Mouse (Mus musculus): ENCODE results near the gene Rabgap1l.
A peak's percentile ranks its signal among the peaks of the same experiment; 100 is the strongest.

Gene Rabgap1l

GRCm38 (mm10) chr1:160231013-160231412 lies 562.0 kb downstream of the Rabgap1l start:
- peak; percentile 47 to 48 for DNase-seq

GRCm38 (mm10) chr1:160227850-160228249 lies 565.2 kb downstream of the Rabgap1l start:
- peak in 1 of 2 experiments; percentile 20 for DNase-seq

DNA sequence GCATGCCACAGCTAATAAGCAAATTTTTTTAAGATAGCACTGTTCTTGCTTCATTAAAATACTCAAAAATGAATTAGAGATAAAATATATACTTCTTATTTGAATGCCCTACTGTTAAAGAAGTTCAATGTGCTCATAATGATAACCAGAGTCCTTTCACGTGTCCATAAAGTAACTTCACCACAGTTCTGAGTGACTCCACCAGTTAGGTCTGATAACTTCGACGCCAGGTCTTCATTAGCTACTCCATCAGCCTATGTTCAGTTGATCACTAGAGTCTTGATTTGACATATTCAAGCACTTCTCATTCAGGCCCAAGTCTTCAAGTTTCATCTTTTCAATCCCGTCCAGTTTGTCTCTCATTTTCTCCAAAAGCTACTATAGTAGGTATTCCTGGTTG lies 565.8 kb downstream of the Rabgap1l start:
- DNase-seq = no peak

DNA sequence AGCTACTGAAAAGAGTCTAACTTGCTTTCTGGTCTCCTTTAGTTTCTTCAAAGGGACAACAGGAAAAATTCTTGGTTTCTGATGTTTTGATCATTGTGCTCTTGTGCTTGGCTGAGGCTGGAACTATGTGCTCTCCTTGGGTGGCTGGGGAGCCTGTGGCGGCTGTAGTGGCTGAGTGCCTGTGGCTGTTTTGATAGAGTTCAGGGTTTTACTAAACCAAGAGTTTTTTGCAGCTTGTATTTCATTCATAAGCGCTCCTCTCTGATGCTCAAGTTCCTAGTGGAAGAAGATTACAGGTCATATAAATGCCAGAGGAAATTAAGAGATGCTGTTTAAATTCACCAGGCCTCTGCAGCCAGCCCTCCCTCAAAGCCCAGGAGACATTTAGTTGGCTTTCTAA lies 568.9 kb downstream of the Rabgap1l start:
- DNase-seq = no peak

GRCm38 (mm10) chr1:160217898-160218297 lies 575.1 kb downstream of the Rabgap1l start:
- no peak for DNase-seq

DNA sequence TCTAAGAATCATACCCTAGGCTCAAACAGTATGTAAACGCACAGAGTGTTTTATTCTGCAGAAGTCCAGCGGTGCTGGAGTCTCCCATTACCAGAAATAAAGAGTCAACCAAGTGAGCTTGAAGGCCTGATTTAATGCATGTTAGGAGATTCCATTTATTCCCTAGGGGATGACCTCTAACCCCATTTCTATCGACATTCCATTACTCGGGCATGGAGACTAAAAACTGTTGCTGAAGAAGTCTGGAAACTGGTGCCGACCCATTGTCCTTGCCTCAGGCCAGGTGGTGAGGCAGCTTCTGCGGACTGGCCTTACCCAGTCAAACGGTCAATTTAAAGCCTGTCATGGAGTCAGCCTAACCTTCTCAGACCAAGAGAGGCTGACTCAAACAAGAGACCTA lies 578.8 kb downstream of the Rabgap1l start:
- no peak for DNase-seq

DNA sequence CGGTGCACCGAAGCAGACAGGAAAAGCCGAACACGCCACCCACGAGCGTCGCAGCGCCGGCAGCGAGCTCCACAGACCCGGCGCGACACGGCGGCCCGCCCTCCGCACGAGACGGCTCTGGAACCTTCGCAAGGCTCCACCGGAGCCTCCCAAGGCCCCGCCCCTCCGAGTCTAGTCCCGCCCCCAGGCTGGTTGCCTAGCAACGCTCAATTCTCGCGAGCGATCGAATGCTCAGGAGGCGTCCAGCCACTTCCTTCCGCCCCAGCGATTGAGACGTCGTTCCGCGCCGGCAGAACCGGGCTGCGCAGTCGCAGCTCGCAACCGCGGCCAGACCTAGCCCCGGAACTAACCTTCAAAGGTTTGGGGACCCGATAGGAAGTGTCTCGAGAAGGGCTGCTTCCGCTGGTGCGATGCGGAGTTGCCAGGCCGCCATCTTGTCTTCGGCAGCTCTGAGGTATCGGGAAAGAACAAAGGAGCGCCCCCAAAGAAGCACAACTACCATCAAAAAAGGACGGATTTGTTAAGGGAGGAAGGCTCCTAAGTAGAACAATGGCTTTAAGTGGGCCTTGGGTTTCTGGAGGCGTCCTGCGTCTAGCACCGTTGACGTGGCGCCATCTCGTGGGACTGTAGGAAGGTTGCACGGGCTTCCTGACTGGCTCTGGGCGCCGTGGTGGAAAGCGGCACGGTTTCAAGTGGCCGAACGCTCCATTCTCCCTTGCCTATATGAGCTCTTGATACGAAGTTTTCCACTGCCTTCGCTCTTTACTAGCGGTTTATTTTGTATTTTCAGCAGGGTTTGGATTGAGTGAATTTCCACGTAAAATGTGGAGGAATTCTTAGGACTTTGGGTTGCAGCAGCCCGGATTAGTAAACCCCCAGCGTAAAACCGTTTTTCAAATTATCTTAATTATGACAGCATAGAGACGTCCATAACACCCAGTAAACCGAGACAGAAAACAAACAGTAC lies 580.0 kb downstream of the Rabgap1l start, which contains the start of gene Cacybp:
Cacybp (minus strand) TSS at position 173 of the 967 bp plus-strand sequence.
- peak; percentile 99 to 100 for DNase-seq

- peak; percentile 39 to 65 for DNase-seq
Measured at GRCm38 (mm10) chr1:160212123-160212691, 580.8 kb downstream of the Rabgap1l start.

DNA sequence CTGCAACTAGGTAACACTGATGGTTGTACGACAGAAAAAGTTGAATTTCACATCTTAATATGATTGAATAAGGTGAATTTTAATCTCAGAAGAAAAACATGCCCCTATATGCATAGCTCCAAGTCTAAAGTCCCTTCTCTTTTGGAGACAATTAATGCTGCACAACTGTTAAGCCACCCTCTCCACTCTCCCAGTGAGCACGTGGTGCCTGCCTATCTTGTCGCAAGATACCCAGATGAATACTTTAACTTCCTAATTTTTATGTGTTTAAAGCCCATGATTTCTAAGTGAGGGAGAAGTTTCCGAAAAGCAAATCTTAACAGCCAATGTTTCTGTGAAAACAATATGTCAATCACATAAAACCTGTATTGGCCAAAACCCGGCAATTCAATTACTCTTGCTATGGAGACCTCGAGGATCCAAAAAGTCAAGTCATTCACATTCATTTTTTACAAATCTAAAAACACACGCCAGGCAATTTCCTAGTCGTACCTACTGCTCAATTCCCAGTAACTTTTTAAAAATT lies 581.4 kb downstream of the Rabgap1l start:
- no peak for DNase-seq

GRCm38 (mm10) chr1:160210566-160210965 lies 582.4 kb downstream of the Rabgap1l start:
- no peak for DNase-seq

DNA sequence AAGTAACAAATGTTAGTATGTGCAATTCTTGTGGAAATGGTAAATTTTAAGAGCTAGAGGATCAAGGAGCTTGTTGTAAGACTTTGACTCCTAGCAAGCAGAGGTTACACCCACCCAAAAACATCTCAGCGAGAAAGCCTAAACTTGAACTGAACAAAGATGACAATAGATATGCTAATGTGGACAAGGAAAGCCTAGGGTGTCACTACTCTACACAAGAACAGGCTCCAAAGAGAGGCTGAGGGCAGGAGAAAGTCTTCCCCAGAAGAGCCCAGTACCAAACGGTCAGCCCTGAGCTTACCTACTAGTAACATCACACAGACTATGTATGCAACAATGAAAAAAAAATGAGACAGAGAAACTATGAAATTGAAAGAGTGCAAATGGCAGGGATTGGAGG lies 583.2 kb downstream of the Rabgap1l start:
- DNase-seq = no peak

DNA sequence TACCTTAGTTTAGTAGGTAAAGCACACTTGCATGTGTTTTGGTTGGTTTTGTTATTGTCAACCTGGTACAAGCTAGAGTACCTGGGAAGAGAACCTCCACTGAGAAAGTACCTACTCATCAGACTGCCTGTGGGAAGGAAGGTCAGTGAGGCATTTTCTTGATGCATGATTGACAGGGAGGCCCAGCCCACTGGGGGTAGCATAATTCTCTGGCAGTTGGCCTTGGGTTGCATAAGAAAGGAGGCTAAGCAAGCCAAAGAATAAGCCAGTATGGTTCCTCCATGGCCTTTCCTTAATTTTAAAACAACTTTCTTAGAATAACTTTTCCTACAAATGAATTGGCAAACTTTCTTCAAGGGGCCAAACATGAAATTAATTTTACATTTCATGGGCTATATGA lies 587.5 kb downstream of the Rabgap1l start:
- DNase-seq = no peak

- DNase-seq = no peak
Measured at GRCm38 (mm10) chr1:160195337-160195663, 597.7 kb downstream of the Rabgap1l start.

GRCm38 (mm10) chr1:160194529-160195336 lies 598.3 kb downstream of the Rabgap1l start, which contains the start of gene Mrps14:
Gene Mrps14 (plus strand): TSS chr1:160195215.
- DNase-seq = peak; percentile 99

GRCm38 (mm10) chr1:160184506-160184905 lies 608.5 kb downstream of the Rabgap1l start:
- peak; percentile 12 to 53 for DNase-seq

DNA sequence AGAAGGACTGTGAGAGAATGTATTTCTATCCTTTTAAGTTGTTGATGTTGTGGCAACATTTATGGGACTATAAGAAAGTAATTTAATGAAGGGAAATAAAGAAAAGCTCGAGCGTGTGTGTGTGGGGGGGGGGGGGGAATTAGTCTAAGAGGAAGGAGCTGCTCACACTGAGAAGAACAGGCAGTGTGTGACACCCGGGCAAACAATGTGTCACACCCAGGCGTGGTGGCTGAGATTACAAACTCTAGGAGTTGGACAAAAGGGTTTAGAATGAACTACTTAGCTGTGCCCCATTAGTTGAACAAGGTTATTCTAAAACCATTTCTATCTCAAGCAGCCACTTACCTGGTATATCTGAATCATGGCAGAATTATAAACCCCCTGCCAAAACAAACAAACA lies 611.8 kb downstream of the Rabgap1l start:
- DNase-seq = no peak

DNA sequence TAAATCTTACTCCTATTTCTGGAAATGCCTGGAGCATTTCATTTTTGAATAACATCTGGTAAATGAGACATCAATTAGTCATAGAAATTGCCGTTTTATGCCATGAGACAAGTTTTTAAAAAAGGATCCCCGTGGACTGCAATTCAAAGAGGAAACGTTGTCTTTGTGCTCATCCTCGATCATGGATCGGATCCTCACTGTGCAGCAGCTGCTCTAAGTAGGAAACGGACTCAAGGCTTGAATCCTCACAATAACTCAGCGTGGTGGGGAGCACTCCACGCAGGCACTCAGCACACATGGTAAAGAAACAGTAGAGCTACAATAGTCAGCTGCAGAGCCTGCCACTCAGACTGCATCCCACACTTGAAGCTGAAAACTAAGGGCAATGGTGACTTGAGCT lies 616.1 kb downstream of the Rabgap1l start:
- no peak for DNase-seq

Measured in kidney, postnatal 36 days (tissue).